Mouse (Mus musculus) splenic B cell, adult 2 months (primary cell): ENCODE results near the gene Atp1a3.

Source experiments
- DNase-seq: peaks from one replicate; pipeline ENCODE4 v3.0.0-alpha.2; 2011; ENCODE audit warnings: low read depth, low spot score
- H3K27me3 ChIP-seq: 2 replicates; pipeline ENCODE4 v1.6.1; 2012; ENCODE audit warnings: mild to moderate bottlenecking, low read length, moderate library complexity, mixed read lengths; ENCODE audit not compliant: control insufficient read depth, poor library complexity, insufficient read depth, severe bottlenecking
- H3K36me3 ChIP-seq: 2 replicates; pipeline ENCODE4 v1.6.1; 2012; ENCODE audit warnings: mild to moderate bottlenecking, low read length, moderate library complexity, mixed read lengths; ENCODE audit not compliant: control insufficient read depth, poor library complexity, insufficient read depth, severe bottlenecking

The Atp1a3 gene

GRCm38 (mm10) chr7:24964288-24964687 is 41.5 kb downstream of the Atp1a3 start:
- no peaks in the 10 kb centered on the region for H3K27me3 ChIP-seq
- H3K36me3 ChIP-seq: 0 out of 2 replicates have a peak, but pooled peaks cover 4% of the 10 kb centered on the region
- DNase-seq: no peak

GRCm38 (mm10) chr7:24955226-24955625 is 50.5 kb downstream of the Atp1a3 start:
- Histone ChIP-seq H3K27me3 (no peaks in the 10 kb centered on the region), H3K36me3 (no peaks in the 10 kb centered on the region)
- DNase-seq: no peak

- Histone ChIP-seq H3K27me3 (no peaks in the 10 kb centered on the region), H3K36me3 (no peaks in the 10 kb centered on the region)
- DNase-seq: peak; percentile 86
Measured at GRCm38 (mm10) chr7:24954450-24954849, 51.3 kb downstream of the Atp1a3 start.

GRCm38 (mm10) chr7:24953966-24954365 is 51.8 kb downstream of the Atp1a3 start:
- no peaks in the 10 kb centered on the region for H3K27me3 ChIP-seq
- no peak for DNase-seq
- H3K36me3 ChIP-seq: no peaks in the 10 kb centered on the region

GRCm38 (mm10) chr7:24949958-24950623 is 55.7 kb downstream of the Atp1a3 start:
- H3K36me3 ChIP-seq: no peaks in the 10 kb centered on the region
- H3K27me3 ChIP-seq: no peaks in the 10 kb centered on the region
- DNase-seq: peak; percentile 87

GRCm38 (mm10) chr7:24948774-24949173 is 57.0 kb downstream of the Atp1a3 start:
- Histone ChIP-seq H3K36me3 (no peaks in the 10 kb centered on the region), H3K27me3 (no peaks in the 10 kb centered on the region)
- no peak for DNase-seq

- Histone ChIP-seq H3K36me3 (no peaks in the 10 kb centered on the region), H3K27me3 (no peaks in the 10 kb centered on the region)
- DNase-seq: no peak
Measured at GRCm38 (mm10) chr7:24947316-24948048, 58.3 kb downstream of the Atp1a3 start.

GRCm38 (mm10) chr7:24944257-24944950 is 61.4 kb downstream of the Atp1a3 start, which contains the start of gene Gm4881:
TSS of gene Gm4881 (minus strand) at chr7:24944494.
- H3K36me3 ChIP-seq: no peaks in the 10 kb centered on the region
- DNase-seq: no peak
- no peaks in the 10 kb centered on the region for H3K27me3 ChIP-seq

- H3K36me3 ChIP-seq: no peaks in the 10 kb centered on the region
- no peak for DNase-seq
- H3K27me3 ChIP-seq: no peaks in the 10 kb centered on the region
Measured at GRCm38 (mm10) chr7:24943641-24944040, 62.1 kb downstream of the Atp1a3 start.

GRCm38 (mm10) chr7:24931651-24932050 is 74.1 kb downstream of the Atp1a3 start:
- DNase-seq: no peak
- Histone ChIP-seq H3K27me3 (no peaks in the 10 kb centered on the region), H3K36me3 (peaks cover 5% of the 10 kb centered on the region; the same call in 1 of the 2 replicates)

GRCm38 (mm10) chr7:24930475-24930874 is 75.3 kb downstream of the Atp1a3 start:
- H3K36me3 ChIP-seq: peaks cover 8% of the 10 kb centered on the region
- DNase-seq: no peak
- H3K27me3 ChIP-seq: no peaks in the 10 kb centered on the region
